Mouse (Mus musculus) spleen, adult 2 months (tissue): ENCODE results near the gene Ptprn2.

Experiments used
- CTCF ChIP-seq: fragments of 200-500 bp; IDR thresholded peaks from 2 replicates; pipeline ENCODE4 v1.5.1; 2011; ENCODE audit warnings: mild to moderate bottlenecking, inconsistent platforms; ENCODE audit not compliant: insufficient read depth, insufficient read length, insufficient replicate concordance; ENCODE audit errors: extremely low read depth
- POLR2A ChIP-seq: fragments of 200-500 bp; IDR thresholded peaks from 2 replicates; pipeline ENCODE4 v1.6.1; 2011; ENCODE audit warnings: low read depth, low read length, inconsistent platforms

DNA sequence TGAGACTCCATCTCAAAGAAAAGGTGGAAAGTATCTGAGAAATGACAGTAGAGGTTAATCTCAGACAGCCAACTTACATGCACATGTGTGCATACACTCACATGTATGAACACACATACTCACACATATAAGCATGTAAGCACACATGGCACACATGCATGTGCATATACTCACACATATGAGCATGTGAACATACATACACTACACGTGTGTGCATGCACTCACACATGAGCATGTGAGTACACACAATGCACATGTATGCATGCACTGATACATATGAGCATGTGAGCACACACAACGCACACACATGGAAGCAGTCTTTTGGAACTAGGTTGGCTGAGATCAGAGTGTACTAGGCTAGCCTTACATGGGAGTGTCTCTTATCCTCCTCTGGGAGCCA is 81.7 kb downstream of the Ptprn2 start:
- TF ChIP-seq CTCF (no peak), POLR2A (no peak)
